Mouse (Mus musculus) liver, embryonic 14.5 days (tissue): ENCODE results near the gene Dnm1l.

Source experiments
- CTCF ChIP-seq: IDR thresholded peaks from 2 replicates; pipeline ENCODE4 v1.5.1; 2016; ENCODE audit warnings: antibody characterized with exemption, low read depth, control low read depth
- EP300 ChIP-seq: IDR thresholded peaks from 2 replicates; pipeline ENCODE4 v1.6.1; 2016; ENCODE audit warnings: antibody characterized with exemption, low read depth

- TF ChIP-seq CTCF = no peak
- TF ChIP-seq EP300 = no peak
Observed at GRCm38 (mm10) chr16:16346420-16346819, 12.3 kb downstream of the Dnm1l start.
